Mouse (Mus musculus) intestine, embryonic 14.5 days (tissue): ENCODE data around the gene Sorbs2. TPM values are rescaled to one million over a fixed set of nuclear protein-coding genes. Genes with fewer than 3 reads are reported as not detected.

ENCODE experiments used
- ATAC-seq: fragments of 200-750 bp; cut with Nextera tagmentation; replicated peaks from 2 replicates; pipeline ENCODE4 v1.8.0; 2017; ENCODE audit warnings: low read depth, moderate number of reproducible peaks, moderate TSS enrichment, moderate library complexity; ENCODE audit not compliant: low FRiP score, low TSS enrichment
- DNase-seq: peaks from one replicate; pipeline ENCODE4 v3.0.0-alpha.2; 2018; ENCODE audit warnings: low spot score
- H3K27ac ChIP-seq: fragments of 300-500 bp; sonication (generic); 2 replicates; pipeline ENCODE4 v1.5.1; 2014; ENCODE audit warnings: low read depth, mild to moderate bottlenecking, control low read depth
- H3K27me3 ChIP-seq: fragments of 300-500 bp; sonication (generic); replicated peaks from 2 replicates; pipeline ENCODE4 v1.6.1; 2014; ENCODE audit warnings: low read length, control low read depth; ENCODE audit not compliant: control insufficient read depth, insufficient read depth
- H3K36me3 ChIP-seq: fragments of 300-500 bp; sonication (generic); 2 replicates; pipeline ENCODE4 v1.6.1; 2014; ENCODE audit warnings: low read length, control low read depth; ENCODE audit not compliant: control insufficient read depth, insufficient read depth
- H3K4me1 ChIP-seq: fragments of 300-500 bp; sonication (generic); replicated peaks from 2 replicates; pipeline ENCODE4 v1.6.1; 2014; ENCODE audit warnings: low read length, control low read depth, mixed read lengths; ENCODE audit not compliant: control insufficient read depth, insufficient read depth
- H3K4me2 ChIP-seq: fragments of 300-500 bp; sonication (generic); 2 replicates; pipeline ENCODE4 v1.6.1; 2014; ENCODE audit warnings: low read length
- H3K4me3 ChIP-seq: fragments of 300-500 bp; sonication (generic); 2 replicates; pipeline ENCODE4 v1.5.1; 2014; ENCODE audit warnings: low read depth, low read length, control low read depth, mixed read lengths
- H3K9ac ChIP-seq: fragments of 300-500 bp; sonication (generic); 2 replicates; pipeline ENCODE4 v1.6.1; 2014; ENCODE audit warnings: mild to moderate bottlenecking, low read length
- H3K9me3 ChIP-seq: fragments of 300-500 bp; sonication (generic); 2 replicates; pipeline ENCODE4 v1.6.1; 2016; ENCODE audit warnings: low read length, control low read depth; ENCODE audit not compliant: control insufficient read depth
- WGBS: fragments of 180-500 bp; shearing (Covaris S2); extraction: QIAGEN DNeasy Blood & Tissue Kit; methylation state at CpG from one replicate; pipeline ENCODE4 v1.1.7; 2014; 5-methylcytosine and 5-hydroxymethylcytosine counted together
- polyA plus RNA-seq: library from polyadenylated mRNA; unstranded; fragments of >200 nt; fragmentation: Nextera tagmentation; extraction: Ambion mirVana; gene quantifications from 2 replicates; pipeline ENCODE4 v1.2.1, GENCODE M21; 2014

Gene Sorbs2
- polyA plus RNA-seq, 1 experiment from 2014 or later = 31.4 TPM

- Histone ChIP-seq H3K36me3 (no peaks in the 10 kb centered on the region), H3K4me2 (no peak overlapping the region)
- DNase-seq = no peak
Observed at GRCm38 (mm10) chr8:45661605-45662004, 154.0 kb downstream of the Sorbs2 start.

DNA sequence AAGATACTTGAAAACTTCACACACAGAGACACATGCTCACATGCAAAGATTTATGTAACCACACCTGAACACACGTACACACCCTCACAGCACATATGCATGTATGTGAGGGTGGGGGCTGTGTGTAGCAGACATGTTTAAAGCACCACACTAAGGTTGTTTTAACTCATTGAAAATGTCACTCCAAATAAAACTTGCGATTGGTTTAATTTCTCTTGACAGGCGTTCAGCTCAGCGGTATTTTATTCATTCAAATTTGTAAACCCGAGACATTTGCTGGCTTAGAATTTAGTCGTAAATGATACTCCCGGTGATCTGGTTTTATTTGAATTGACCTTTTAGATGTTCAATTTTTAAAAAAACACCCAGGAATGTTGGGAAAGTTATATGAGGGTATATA lies 158.6 kb downstream of the Sorbs2 start:
- Histone ChIP-seq H3K36me3 (no peaks in the 10 kb centered on the region), H3K27ac (no peak overlapping the region), H3K4me3 (no peak overlapping the region), H3K4me1 (no peaks in the 10 kb centered on the region), H3K9me3 (no peaks in the 10 kb centered on the region), H3K27me3 (no peaks in the 10 kb centered on the region), H3K9ac (no peak overlapping the region), H3K4me2 (no peak overlapping the region)
- 84% methylated on average over 7 of the region's 7 CpGs for WGBS
- DNase-seq (no peak), ATAC-seq (no peak)

More at GRCm38 (mm10) chr8:45661605-45662004, 154.0 kb downstream of the Sorbs2 start:
- no peak for ATAC-seq
- Histone ChIP-seq H3K9ac (no peak overlapping the region), H3K4me1 (0 out of 2 replicates have a peak, but pooled peaks cover 6% of the 10 kb centered on the region), H3K4me3 (no peak overlapping the region), H3K27me3 (no peaks in the 10 kb centered on the region), H3K9me3 (no peaks in the 10 kb centered on the region), H3K27ac (no peak overlapping the region)
- WGBS = 22% methylated on average over 4 of the region's 4 CpGs

GRCm38 (mm10) chr8:45673149-45673548 lies 165.6 kb downstream of the Sorbs2 start:
- Histone ChIP-seq H3K27ac (no peak overlapping the region), H3K27me3 (no peaks in the 10 kb centered on the region), H3K9me3 (no peaks in the 10 kb centered on the region), H3K4me1 (no peaks in the 10 kb centered on the region), H3K4me3 (no peak overlapping the region), H3K36me3 (no peaks in the 10 kb centered on the region), H3K4me2 (no peak overlapping the region), H3K9ac (no peak overlapping the region)
- no peak for DNase-seq
- 83% methylated on average over 4 of the region's 4 CpGs for WGBS
- no peak for ATAC-seq

GRCm38 (mm10) chr8:45675821-45676279 lies 168.3 kb downstream of the Sorbs2 start:
- DNase-seq (no peak), ATAC-seq (no peak)

GRCm38 (mm10) chr8:45677114-45677853 lies 169.7 kb downstream of the Sorbs2 start:
- ATAC-seq (no peak), DNase-seq (no peak)
- Histone ChIP-seq H3K4me2 (no peak overlapping the region), H3K27me3 (no peaks in the 10 kb centered on the region), H3K4me1 (no peaks in the 10 kb centered on the region), H3K4me3 (no peak overlapping the region), H3K9ac (no peak overlapping the region), H3K9me3 (no peaks in the 10 kb centered on the region), H3K36me3 (no peaks in the 10 kb centered on the region), H3K27ac (no peak overlapping the region)
- WGBS = 74% methylated on average over 10 of the region's 10 CpGs

More at GRCm38 (mm10) chr8:45675821-45676279, 168.3 kb downstream of the Sorbs2 start:
- H3K4me3 ChIP-seq = no peak overlapping the region
- no peak overlapping the region for H3K9ac ChIP-seq
- no peak overlapping the region for H3K4me2 ChIP-seq
- 73% methylated on average over 6 of the region's 6 CpGs for WGBS
- no peaks in the 10 kb centered on the region for H3K9me3 ChIP-seq
- no peaks in the 10 kb centered on the region for H3K36me3 ChIP-seq
- no peaks in the 10 kb centered on the region for H3K4me1 ChIP-seq
- H3K27me3 ChIP-seq = no peaks in the 10 kb centered on the region
- no peak overlapping the region for H3K27ac ChIP-seq

GRCm38 (mm10) chr8:45677854-45678241 lies 170.3 kb downstream of the Sorbs2 start:
- H3K27me3 ChIP-seq = no peaks in the 10 kb centered on the region
- ATAC-seq (no peak), DNase-seq (no peak)
- H3K4me3 ChIP-seq = no peak overlapping the region
- no peaks in the 10 kb centered on the region for H3K9me3 ChIP-seq
- no peak overlapping the region for H3K9ac ChIP-seq
- 96% methylated on average over 3 of the region's 3 CpGs for WGBS
- H3K27ac ChIP-seq = no peak overlapping the region
- no peaks in the 10 kb centered on the region for H3K36me3 ChIP-seq
- H3K4me1 ChIP-seq = no peaks in the 10 kb centered on the region
- H3K4me2 ChIP-seq = no peak overlapping the region

DNA sequence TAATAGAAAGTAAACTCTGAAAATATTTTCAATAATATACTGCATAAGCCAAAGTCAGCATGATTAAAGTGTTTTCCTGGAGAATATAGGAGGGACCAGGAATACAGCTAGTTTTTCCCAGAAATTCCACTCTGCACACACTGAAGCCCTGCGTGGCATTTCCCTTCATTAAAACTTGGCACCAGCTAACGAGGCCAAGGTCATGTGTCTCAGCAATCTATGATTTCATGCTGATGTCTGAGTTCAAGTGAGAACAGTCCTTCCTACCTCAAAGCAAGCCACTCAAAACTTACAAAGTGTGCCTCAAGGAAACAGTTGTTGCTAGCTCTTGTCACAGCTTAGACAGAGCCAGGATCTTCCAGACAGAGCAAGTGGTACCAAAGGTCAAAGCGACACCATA lies 173.6 kb downstream of the Sorbs2 start:
- Histone ChIP-seq H3K4me2 (no peak overlapping the region), H3K9ac (no peak overlapping the region), H3K4me1 (no peaks in the 10 kb centered on the region), H3K4me3 (no peak overlapping the region), H3K27me3 (no peaks in the 10 kb centered on the region), H3K9me3 (no peaks in the 10 kb centered on the region), H3K27ac (no peak overlapping the region), H3K36me3 (no peaks in the 10 kb centered on the region)
- ATAC-seq (no peak), DNase-seq (no peak)
- 85% methylated on average over 3 of the region's 3 CpGs for WGBS

GRCm38 (mm10) chr8:45682845-45683383 lies 175.3 kb downstream of the Sorbs2 start:
- no peaks in the 10 kb centered on the region for H3K36me3 ChIP-seq
- no peaks in the 10 kb centered on the region for H3K27me3 ChIP-seq
- no peaks in the 10 kb centered on the region for H3K9me3 ChIP-seq
- H3K9ac ChIP-seq = no peak overlapping the region
- no peak overlapping the region for H3K4me3 ChIP-seq
- ATAC-seq = no peak
- WGBS = 57% methylated on average over 8 of the region's 8 CpGs
- no peak overlapping the region for H3K27ac ChIP-seq
- DNase-seq = no peak
- 0 out of 2 replicates have a peak, but pooled peaks cover 1% of the 10 kb centered on the region for H3K4me1 ChIP-seq
- no peak overlapping the region for H3K4me2 ChIP-seq
